Mouse (Mus musculus) MEL (cell line): Measurements from ENCODE around the gene Osgep. TPM values are rescaled to one million over a fixed set of nuclear protein-coding genes. Genes with fewer than 3 reads are reported as not detected.
"Not testable (repeated sequence)": the region's sequence is repeated elsewhere in the genome, so short reads cannot be mapped to it uniquely, and the experiment has no call there.

Experiments used
- DNase-seq: peaks from one replicate; pipeline ENCODE4 v3.0.0; 2011; ENCODE audit warnings: low read depth, low spot score
- H3K27ac ChIP-seq: 2 replicates; pipeline ENCODE4 v1.5.1; 2012; ENCODE audit warnings: low read depth, mild to moderate bottlenecking, control low read depth, low read length, moderate library complexity; ENCODE audit not compliant: control insufficient read depth
- H3K27me3 ChIP-seq, 2 experiments: fragments of 150-350 bp in 1 of 2; sonication (generic) in 1 of 2; 2 replicates each; pipeline ENCODE4 v1.6.1; 2012; ENCODE audit warnings: low read length in 2 of 2, mild to moderate bottlenecking in 2 of 2, improper control_type of control experiment in 1 of 2, moderate library complexity in 1 of 2; ENCODE audit not compliant: insufficient read depth in 2 of 2, control insufficient read depth in 1 of 2
- H3K36me3 ChIP-seq, 2 experiments: 2 replicates each; pipeline ENCODE4 v1.6.1; 2012 to 2014; ENCODE audit warnings: low read length in 2 of 2, improper control_type of control experiment in 1 of 2, inconsistent platforms in 1 of 2, mild to moderate bottlenecking in 1 of 2; ENCODE audit not compliant: insufficient read depth in 2 of 2, control insufficient read depth in 1 of 2
- H3K4me1 ChIP-seq, 2 experiments: fragments of 150-350 bp in 1 of 2; sonication (generic) in 1 of 2; 2 replicates each; pipeline ENCODE4 v1.6.1; 2012; ENCODE audit warnings: low read length in 2 of 2, improper control_type of control experiment in 1 of 2, mild to moderate bottlenecking in 1 of 2; ENCODE audit not compliant: insufficient read depth in 2 of 2, control insufficient read depth in 1 of 2
- H3K4me3 ChIP-seq, 2 experiments: fragments of 150-350 bp in 1 of 2; sonication (generic) in 1 of 2; 2 replicates each; pipeline ENCODE4 v1.5.1; 2012; ENCODE audit warnings: low read depth in 2 of 2, low read length in 2 of 2, mild to moderate bottlenecking in 2 of 2, moderate library complexity in 2 of 2, control low read depth in 1 of 2, improper control_type of control experiment in 1 of 2; ENCODE audit not compliant: control insufficient read depth in 1 of 2, insufficient read depth in 1 of 2
- H3K79me2 ChIP-seq: 2 replicates; pipeline ENCODE4 v1.6.1; 2012; ENCODE audit warnings: mild to moderate bottlenecking, low read length, moderate library complexity; ENCODE audit not compliant: control insufficient read depth, poor library complexity, insufficient read depth
- H3K9ac ChIP-seq: 2 replicates; pipeline ENCODE4 v1.6.1; 2012; ENCODE audit warnings: low read depth, mild to moderate bottlenecking, control low read depth, low read length, moderate library complexity; ENCODE audit not compliant: control insufficient read depth, poor library complexity, severe bottlenecking
- H3K9me3 ChIP-seq: fragments of 150-350 bp; sonication (generic); replicated peaks from 2 replicates; pipeline ENCODE4 v1.6.1; 2012; ENCODE audit warnings: mild to moderate bottlenecking, low read length, improper control_type of control experiment, moderate library complexity; ENCODE audit not compliant: insufficient read depth
- CHD1 ChIP-seq: IDR thresholded peaks from 2 replicates; pipeline ENCODE4 v1.6.1; 2012; ENCODE audit warnings: low read depth, mild to moderate bottlenecking, inconsistent platforms, low read length, improper control_type of control experiment
- CTCF ChIP-seq, 3 experiments: IDR thresholded peaks in 2 of 3; conservative IDR thresholded peaks in 1 of 3; 2 replicates each; pipeline ENCODE4 v1.5.1; 2011 to 2012; ENCODE audit warnings: low read length in 3 of 3, low read depth in 2 of 3, mild to moderate bottlenecking in 2 of 3, improper control_type of control experiment in 1 of 3, inconsistent platforms in 1 of 3, mixed read lengths in 1 of 3, moderate library complexity in 1 of 3; ENCODE audit not compliant: control insufficient read depth in 1 of 3, insufficient read depth in 1 of 3, poor library complexity in 1 of 3, severe bottlenecking in 1 of 3
- E2F4 ChIP-seq: IDR thresholded peaks from 2 replicates; pipeline ENCODE4 v1.6.1; 2011; ENCODE audit warnings: low read depth, low read length, improper control_type of control experiment, borderline replicate concordance
- MXI1 ChIP-seq: IDR thresholded peaks from 2 replicates; pipeline ENCODE4 v1.6.1; 2011; ENCODE audit warnings: mild to moderate bottlenecking, low read depth, low read length, improper control_type of control experiment
- MYC ChIP-seq: IDR thresholded peaks from 2 replicates; pipeline ENCODE4 v1.6.1; 2011; ENCODE audit warnings: low read depth, mild to moderate bottlenecking, low read length, improper control_type of control experiment, moderate library complexity
- NELFE ChIP-seq: IDR thresholded peaks from 2 replicates; pipeline ENCODE4 v1.6.1; 2011; ENCODE audit warnings: low read depth, low read length, improper control_type of control experiment
- RAD21 ChIP-seq: IDR thresholded peaks from 2 replicates; pipeline ENCODE4 v1.6.1; 2011; ENCODE audit warnings: mild to moderate bottlenecking, low read depth, low read length, improper control_type of control experiment
- SMC3 ChIP-seq: IDR thresholded peaks from 2 replicates; pipeline ENCODE4 v1.6.1; 2011; ENCODE audit warnings: low read depth, low read length, improper control_type of control experiment
- TBP ChIP-seq: IDR thresholded peaks from 2 replicates; pipeline ENCODE4 v1.8.0; 2011; ENCODE audit warnings: low read depth, low read length, improper control_type of control experiment
- UBTF ChIP-seq: IDR thresholded peaks from 2 replicates; pipeline ENCODE4 v1.6.1; 2012; ENCODE audit warnings: low read depth, mild to moderate bottlenecking, inconsistent platforms, low read length, improper control_type of control experiment, moderate library complexity, borderline replicate concordance; ENCODE audit not compliant: insufficient read depth
- USF1 ChIP-seq: IDR thresholded peaks from 2 replicates; pipeline ENCODE4 v1.6.1; 2014; ENCODE audit warnings: low read depth, mild to moderate bottlenecking, inconsistent platforms, low read length, improper control_type of control experiment, moderate library complexity
- ZKSCAN1 ChIP-seq: IDR thresholded peaks from 2 replicates; pipeline ENCODE4 v1.6.1; 2012; ENCODE audit warnings: low read depth, mild to moderate bottlenecking, inconsistent platforms, low read length, improper control_type of control experiment, moderate library complexity
- ZMIZ1 ChIP-seq: IDR thresholded peaks from 2 replicates; pipeline ENCODE4 v1.6.1; 2012; ENCODE audit warnings: low read depth, mild to moderate bottlenecking, inconsistent platforms, low read length, improper control_type of control experiment, moderate library complexity
- polyA plus RNA-seq, 2 experiments: library from polyadenylated mRNA; stranded (reverse) in 1 of 2; unstranded in 1 of 2; fragments of >175 nt in 1 of 2; fragments of >200 nt in 1 of 2; gene quantifications; 2 replicates each; pipeline versions ENCODE4 v1.2.1 to v1.2.4; 2012; ENCODE audit warnings: low replicate concordance in 2 of 2, low read depth in 1 of 2; ENCODE audit not compliant: insufficient read length in 2 of 2, insufficient read depth in 1 of 2, missing spikeins in 1 of 2
- total RNA-seq: library from RNA; depleted of rRNA; stranded (reverse); fragments of 300-350 nt; gene quantifications from 2 replicates; pipeline ENCODE4 v1.2.3, GENCODE M21; 2012

The Osgep gene
- total and polyA plus RNA-seq, 3 experiments: 29.6 to 45.1 TPM; not detected in 1

DNA sequence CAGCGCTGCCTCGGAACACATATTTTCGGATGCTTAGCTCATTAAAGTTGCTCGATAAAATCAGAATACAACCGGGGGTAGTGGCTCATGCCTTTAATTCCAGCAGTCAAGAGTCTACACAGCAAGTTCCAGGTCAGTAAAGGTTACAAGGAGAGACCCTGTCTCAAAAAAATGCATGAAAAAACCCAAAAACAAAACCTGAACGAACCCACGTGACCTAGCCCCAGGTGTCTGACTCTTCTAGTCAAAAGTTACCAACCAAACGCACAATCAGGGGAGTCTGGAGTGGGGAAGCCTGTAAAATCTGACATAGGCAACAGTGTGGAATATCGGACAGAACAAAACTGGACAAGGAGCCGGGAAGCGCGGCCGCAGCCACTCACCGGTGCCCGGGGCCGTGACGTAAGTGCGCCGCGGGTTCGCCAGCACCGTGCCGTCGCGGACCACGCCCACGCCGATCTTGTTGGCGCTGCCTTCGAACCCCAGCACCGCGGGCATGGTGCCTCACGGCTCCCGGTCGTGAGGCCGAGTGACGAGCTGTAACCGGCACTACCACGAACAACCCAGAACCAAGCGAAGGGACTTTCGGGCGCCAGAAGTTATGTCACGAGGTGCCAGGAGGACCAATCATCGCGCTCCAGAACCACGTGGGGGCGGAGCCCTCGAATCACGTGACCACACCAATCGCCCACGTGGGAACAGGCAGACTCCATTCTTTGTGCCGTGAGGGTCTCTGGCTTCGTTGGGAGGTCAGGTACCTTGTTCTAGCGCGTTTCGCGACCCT lies at the start of gene Osgep, which contains the start of gene Apex1 (continued):
- TF ChIP-seq E2F4 (peak; percentile 53; the same call in 1 of the 2 replicates), NELFE (peak; percentile 49; the same call in 1 of the 2 replicates), SMC3 (no peak), MXI1 (peak; percentile 99), TBP (peak; percentile 86)

DNA sequence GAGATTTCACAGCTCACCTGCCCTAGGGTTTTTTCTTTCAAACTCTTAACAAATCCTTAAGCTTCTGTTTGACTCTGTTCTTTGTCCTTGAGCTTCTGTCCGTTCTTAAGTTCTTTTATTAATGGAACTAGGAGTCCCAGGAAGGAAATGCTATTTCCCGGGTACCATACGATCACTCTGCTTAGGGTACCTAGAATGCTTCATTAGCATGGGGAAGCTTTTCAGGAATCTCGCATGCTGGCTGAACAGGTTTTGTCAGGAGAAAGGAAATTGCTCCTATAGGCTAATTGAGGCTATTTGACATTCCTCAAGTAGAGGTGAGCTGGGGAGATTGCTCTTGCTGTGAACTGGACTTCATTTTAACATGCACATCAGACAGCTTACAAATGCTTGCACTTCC lies 49.0 kb upstream of the Osgep start:
- TF ChIP-seq SMC3 (no peak), MYC (no peak), UBTF (no peak), USF1 (no peak), ZMIZ1 (no peak), TBP (no peak), CTCF (IDR thresholded peaks at IDR 0.05 in 2 of 3, conservative IDR thresholded peaks at IDR 0.05 in 1 of 3; ENCODE audit: control insufficient read depth in 1 of 3, insufficient read depth in 1 of 3, low read depth in 2 of 3, low read length in 3 of 3, poor library complexity in 1 of 3, severe bottlenecking in 1 of 3) (no peak), CHD1 (no peak), ZKSCAN1 (no peak), RAD21 (no peak)
- TF ChIP-seq, all 39 proteins: peak for 0
- Histone ChIP-seq H3K9me3 (no peaks in the 10 kb centered on the region), H3K9ac (no peak overlapping the region), H3K4me1 (no peaks in the 10 kb centered on the region), H3K36me3 (no peaks in the 10 kb centered on the region), H3K27ac (no peak overlapping the region), H3K4me3 (no peak overlapping the region), H3K79me2 (no peaks in the 10 kb centered on the region), H3K27me3 (no peaks in the 10 kb centered on the region)
- DNase-seq: peak; percentile 0

DNA sequence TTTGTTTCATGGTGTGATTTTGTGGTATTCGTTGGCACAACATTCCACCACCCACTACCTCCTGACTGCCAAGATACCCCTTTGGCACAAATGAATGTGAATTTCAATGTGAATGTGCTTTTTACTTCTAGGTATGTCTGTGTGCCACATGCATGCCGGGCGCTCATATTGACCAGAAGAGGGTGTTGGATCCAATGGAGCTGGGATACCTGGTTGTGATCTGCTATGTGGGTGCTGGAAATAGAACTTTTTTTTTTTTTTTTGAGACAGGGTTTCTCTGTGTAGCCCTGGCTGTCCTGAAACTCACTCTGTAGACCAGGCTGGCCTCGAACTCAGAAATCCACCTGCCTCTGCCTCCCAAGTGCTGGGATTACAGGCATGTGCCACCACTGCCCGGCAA lies 48.4 kb upstream of the Osgep start:
- H3K9me3 ChIP-seq, H3K27me3 ChIP-seq, H3K79me2 ChIP-seq, H3K4me3 ChIP-seq, H3K9ac ChIP-seq, H3K36me3 ChIP-seq, H3K27ac ChIP-seq, H3K4me1 ChIP-seq: not testable (repeated sequence)
- TF ChIP-seq CTCF (IDR thresholded peaks at IDR 0.05 in 2 of 3, conservative IDR thresholded peaks at IDR 0.05 in 1 of 3; ENCODE audit: control insufficient read depth in 1 of 3, insufficient read depth in 1 of 3, low read depth in 2 of 3, low read length in 3 of 3, poor library complexity in 1 of 3, severe bottlenecking in 1 of 3): peak in 2 of 3 experiments; percentile 3 to 20; a peak in 2 of 6 replicates
- peak; percentile 2 for DNase-seq
